Mouse (Mus musculus): Measurements from ENCODE around the gene Olfr804.

Olfr804 gene

DNA sequence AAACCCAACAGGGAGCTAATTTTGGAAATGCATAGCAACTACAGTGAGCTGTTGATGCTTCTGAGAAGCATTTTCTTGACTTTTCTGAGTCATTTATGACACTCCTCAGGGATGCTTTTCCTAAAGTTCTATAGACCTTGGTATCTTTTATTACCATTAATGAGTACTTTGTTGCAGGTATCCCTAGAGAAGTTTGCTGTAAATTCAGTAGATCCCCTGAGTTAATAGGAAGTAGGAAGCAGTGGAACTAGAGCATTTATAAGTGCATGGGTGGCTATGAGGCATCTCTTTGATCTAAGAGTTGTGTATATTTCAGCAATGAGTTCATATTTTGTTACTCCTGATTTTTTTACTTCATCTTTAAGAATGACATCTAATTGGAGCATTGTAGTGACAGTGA is at the start of gene Olfr804:
Gene Olfr804 (plus strand): TSS at position 301 of the 400 bp plus-strand sequence.
- DNase-seq: no peak

DNA sequence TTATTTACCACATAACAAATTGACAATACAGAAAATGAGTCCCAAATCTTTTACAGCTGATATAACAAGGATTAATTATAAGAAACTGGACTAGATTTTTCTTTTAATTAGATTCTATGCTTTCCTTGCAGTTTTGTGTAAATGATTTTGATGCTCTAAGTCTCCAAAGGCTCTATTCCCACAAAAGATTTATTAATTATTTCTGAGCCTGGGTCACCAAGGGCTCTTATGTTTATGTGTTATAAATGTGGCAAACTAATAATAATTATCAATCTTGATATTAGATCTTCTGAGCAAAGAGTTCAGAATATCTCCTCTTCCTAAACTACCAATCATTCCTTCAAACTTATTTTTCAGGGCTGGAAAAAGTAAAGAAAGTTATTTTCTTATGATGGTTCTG is 45.6 kb upstream of the Olfr804 start, which contains the start of gene Olfr800:
Gene Olfr800 (plus strand): TSS at position 301 of the 400 bp plus-strand sequence.
- no peak for DNase-seq

DNA sequence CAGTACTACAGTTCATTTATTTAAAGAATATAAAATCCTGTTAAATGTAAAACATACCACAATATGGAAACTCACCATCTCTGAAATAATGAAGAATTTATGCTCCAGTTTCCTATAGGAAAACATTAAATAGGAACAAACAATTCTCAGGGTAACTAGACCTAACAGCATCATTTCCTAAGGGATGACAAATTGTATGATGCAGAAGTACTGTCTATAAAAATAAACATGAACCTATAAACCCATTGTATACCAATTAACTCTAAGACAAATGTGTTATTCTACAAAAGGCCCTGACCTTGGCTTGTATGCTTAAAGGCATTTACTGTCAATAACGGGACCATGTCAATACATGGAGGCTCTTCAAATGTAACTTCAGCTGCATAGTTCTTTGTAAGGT is 29.2 kb upstream of the Olfr804 start, which contains the start of gene Olfr801:
Gene Olfr801 (minus strand): TSS at position 101 of the 400 bp plus-strand sequence.
- no peak for DNase-seq

DNA sequence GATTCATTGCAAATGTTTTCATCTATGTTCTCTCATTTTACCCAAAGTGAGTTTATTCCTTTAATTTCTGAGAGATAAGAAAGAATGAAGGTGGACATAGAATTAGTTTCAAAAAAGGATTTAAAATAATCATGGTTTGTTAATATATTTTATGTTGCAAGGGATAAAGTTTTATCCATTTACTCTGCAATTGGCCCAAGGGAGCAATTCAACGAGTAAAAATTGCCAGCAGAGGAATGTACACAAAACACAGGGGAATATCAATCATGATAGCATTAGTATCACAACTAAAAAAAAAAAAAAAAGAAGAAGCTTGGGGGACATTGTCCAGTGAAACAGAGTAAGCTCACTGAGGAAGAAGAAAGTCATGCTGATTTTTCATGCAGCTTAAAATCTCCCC is 14.9 kb upstream of the Olfr804 start, which contains the start of gene Olfr802:
Gene Olfr802 (minus strand): TSS at position 101 of the 400 bp plus-strand sequence.
- DNase-seq: no peak

DNA sequence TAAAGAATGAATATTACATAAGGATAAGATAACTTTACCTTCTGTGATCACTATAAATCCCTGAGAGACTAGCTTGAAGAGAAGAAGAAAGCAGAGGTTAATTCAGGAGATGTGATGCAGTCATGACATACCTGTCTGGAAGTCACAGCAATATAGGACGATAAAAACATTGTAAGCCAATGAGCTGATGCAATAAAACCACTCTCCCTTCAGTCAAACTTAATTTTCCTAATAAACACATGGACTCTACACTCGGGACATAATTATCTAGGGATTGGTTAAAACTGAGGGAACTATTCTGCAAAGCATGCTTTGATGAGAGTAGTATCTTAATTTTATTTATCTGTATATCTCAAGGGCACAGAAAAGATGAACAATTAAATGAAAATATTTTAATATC is 8.8 kb upstream of the Olfr804 start, which contains the start of gene Olfr803:
Gene Olfr803 (minus strand): TSS at position 101 of the 400 bp plus-strand sequence.
- no peak for DNase-seq

DNA sequence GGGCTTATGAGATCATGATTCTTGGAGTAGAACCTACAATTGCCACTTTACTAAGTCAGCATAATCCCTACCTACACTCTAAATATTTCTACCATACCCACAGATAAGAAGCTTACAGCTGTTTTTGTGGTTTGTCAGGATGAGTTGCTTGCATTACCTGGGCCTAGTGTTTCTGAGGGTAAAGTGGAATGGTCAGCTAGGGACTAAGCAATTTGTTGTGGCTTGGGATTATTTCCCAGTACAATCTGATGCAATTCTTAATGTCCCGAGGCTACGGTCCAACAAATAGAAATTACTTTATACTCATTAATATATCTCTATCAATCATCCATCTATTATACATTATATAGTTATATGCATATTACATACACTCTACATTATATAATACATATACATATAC is 26.3 kb downstream of the Olfr804 start, which contains the start of gene Olfr805:
Gene Olfr805 (minus strand): TSS at position 101 of the 400 bp plus-strand sequence.
- DNase-seq: no peak

DNA sequence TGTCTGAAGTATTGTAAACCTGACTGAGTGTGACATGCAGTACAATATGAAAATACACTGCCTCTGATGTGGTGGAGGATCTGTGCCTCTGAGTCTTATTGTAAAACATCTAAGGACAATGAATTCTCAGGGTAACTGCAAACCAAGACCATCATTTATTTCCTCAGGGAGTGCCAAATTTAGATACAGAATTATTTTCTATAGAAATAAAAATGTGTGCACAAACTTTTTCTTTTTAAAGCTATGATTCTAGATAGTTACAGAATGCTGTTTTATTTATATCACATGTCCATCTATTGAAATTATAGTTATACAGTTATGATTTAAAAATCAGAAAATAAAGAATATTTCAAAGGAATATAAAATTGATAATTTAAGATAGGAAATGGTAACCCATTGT is 38.8 kb downstream of the Olfr804 start, which contains the start of gene Olfr806:
Gene Olfr806 (minus strand): TSS at position 101 of the 400 bp plus-strand sequence.
- DNase-seq: no peak

DNA sequence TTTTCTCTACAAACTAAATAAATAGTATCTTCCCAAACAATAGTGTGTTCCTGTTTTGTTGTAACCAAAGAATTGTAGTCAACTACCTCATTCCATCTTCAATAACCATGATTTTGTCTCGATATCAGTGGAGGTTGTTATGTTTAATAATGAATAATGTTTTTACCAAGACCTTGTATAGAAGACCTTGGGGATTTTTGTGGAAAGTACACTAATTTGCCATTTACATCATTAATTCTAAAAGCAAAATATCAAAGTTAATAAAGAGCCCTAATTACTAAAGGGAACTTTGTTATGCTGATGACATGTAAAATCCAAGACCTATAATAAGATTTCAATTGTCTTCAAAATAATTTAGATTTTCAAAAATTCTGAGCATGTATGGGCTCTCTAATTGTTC is 54.7 kb downstream of the Olfr804 start, which contains the start of gene Olfr807:
Gene Olfr807 (minus strand): TSS at position 101 of the 400 bp plus-strand sequence.
- no peak for DNase-seq
